In genomic region chr8:106585671-106586037, GRCm38 (mm10) we compare ENCODE assay signal across 13 mouse cellular contexts.
"Had no signal": no experiment of that assay in that cellular context is flagged by ENCODE, and none has a peak within 500 bp of the region (broad histone marks: within the 10 kb centered on the region; RNA-seq: fewer than 3 reads in every experiment).

No protein-coding gene starts in this region.

- H3K9ac ChIP-seq: kidney, embryonic 15.5 days; limb, embryonic 13.5 days; liver, embryonic 14.5 days; neural tube, embryonic 15.5 days had no signal

- H3K36me3 ChIP-seq: kidney, embryonic 15.5 days; limb, embryonic 13.5 days; midbrain, embryonic 10.5 days; neural tube, embryonic 15.5 days had no signal

- H3K27me3 ChIP-seq: kidney, embryonic 15.5 days; limb, embryonic 13.5 days; neural tube, embryonic 15.5 days had no signal

- H3K9me3 ChIP-seq: kidney, embryonic 15.5 days; midbrain, embryonic 10.5 days; neural tube, embryonic 15.5 days had no signal

- H3K27ac ChIP-seq: kidney, embryonic 15.5 days; limb, embryonic 13.5 days; liver, embryonic 14.5 days; neural tube, embryonic 15.5 days had no signal

- H3K4me3 ChIP-seq: kidney, embryonic 15.5 days; limb, embryonic 13.5 days; midbrain, embryonic 10.5 days; myocyte; neural tube, embryonic 15.5 days had no signal

- H3K4me1 ChIP-seq: midbrain, embryonic 10.5 days; neural tube, embryonic 15.5 days had no signal

- H3K4me2 ChIP-seq: kidney, embryonic 15.5 days; limb, embryonic 13.5 days; neural tube, embryonic 15.5 days had no signal

- DNase-seq: layer of hippocampus, adult 9-11 months; layer of hippocampus, postnatal 36 days; lung, postnatal 14 days; midbrain, embryonic 14.5 days; right cerebral cortex, postnatal 4 days; thymus, adult 18-20 months; thymus, postnatal 14 days had no signal
